Mouse (Mus musculus): Measurements from ENCODE around the gene Auts2.

DNA sequence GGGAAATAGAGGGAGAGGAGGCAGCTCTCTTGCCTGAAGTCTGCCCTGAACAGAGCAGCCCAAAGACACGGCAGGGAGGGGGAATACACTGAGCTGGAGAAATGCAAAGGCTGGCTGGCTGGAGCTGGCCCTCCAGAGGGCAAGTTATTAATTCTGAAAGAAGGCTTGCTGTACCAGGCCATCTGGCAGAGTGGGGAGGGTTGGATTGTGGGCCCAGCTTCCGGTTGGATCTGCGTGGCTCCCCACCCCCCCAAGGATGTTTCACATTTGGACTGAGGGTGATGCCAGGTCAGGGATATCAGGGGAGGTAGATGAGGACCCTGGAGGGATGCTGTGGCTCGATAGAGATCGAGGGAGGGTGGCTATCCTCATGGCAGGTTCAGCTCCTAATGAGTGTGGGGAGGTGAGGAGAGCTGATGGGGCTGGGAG, 968.0 kb downstream of the Auts2 start:
- TF ChIP-seq CTCF (IDR thresholded peaks at IDR 0.05; ENCODE audit: low read depth) (no peak), EP300 (IDR thresholded peaks at IDR 0.05; ENCODE audit: low read depth) (no peak)
